Comparison of ENCODE assay signal across 8 mouse cellular contexts in the genomic region with DNA sequence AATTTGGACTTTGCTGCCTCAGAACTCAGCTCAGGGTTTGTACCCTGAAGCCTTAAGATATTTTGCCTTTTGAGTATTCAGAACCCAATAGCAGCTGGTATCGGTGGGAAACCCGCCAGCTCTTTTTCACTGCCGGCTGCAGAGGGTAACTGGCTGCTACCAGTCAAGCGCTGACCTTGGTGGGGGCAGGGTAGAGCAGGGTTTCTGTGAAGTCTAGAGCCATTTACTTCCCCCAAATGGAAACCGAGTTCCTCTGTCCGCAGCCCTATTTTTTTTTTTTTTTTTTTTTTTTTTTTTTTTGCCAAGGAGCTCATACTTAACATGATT. TPM values are rescaled to one million over a fixed set of nuclear protein-coding genes. Genes with fewer than 3 reads are reported as not detected.
DNase-seq lines count a peak whose midpoint lies in the region; ATAC-seq and TF ChIP-seq lines count a peak whose summit lies in the region.

No protein-coding gene starts in this region.

- no peaks in the 10 kb centered on the region for H3K27me3 ChIP-seq in CH12.LX (replicated peaks)
- no peaks in the 10 kb centered on the region for H3K27me3 ChIP-seq in forebrain, embryonic 14.5 days (replicated peaks; ENCODE audit: control insufficient read depth, insufficient read depth, low read length)

- peak; percentile 87 for DNase-seq in CH12.LX (ENCODE audit: extremely low read depth)
- DNase-seq in forebrain, embryonic 14.5 days (ENCODE audit: low spot score), result peak; percentile 83
- peak; percentile 49 for DNase-seq in heart, postnatal 25 days (ENCODE audit: low spot score)
- peak; percentile 49 to 51 for DNase-seq in layer of hippocampus, adult 2 months (ENCODE audit: low spot score in 2 of 2)
- peak; percentile 85 to 86 for DNase-seq in lung, adult 18-20 months
- DNase-seq in retina, embryonic 14.5 days (ENCODE audit: low spot score), result peak; percentile 41
- DNase-seq in urinary bladder, postnatal 36 days (ENCODE audit: low spot score in 2 of 2), result peak; percentile 46 to 71

- H3K9me3 ChIP-seq in CH12.LX (replicated peaks; ENCODE audit: low read length), result no peaks in the 10 kb centered on the region
- no peaks in the 10 kb centered on the region for H3K9me3 ChIP-seq in forebrain, embryonic 14.5 days (replicated peaks; ENCODE audit: control insufficient read depth, low read length)

- WGBS in forebrain, embryonic 14.5 days, result 1% methylated on average over 6 of the region's 6 CpGs

- peak overlapping the region; percentile 46 to 88 (median 50) for H3K4me3 ChIP-seq in CH12.LX (replicated peaks in 1 of 3; ENCODE audit: low read depth in 2 of 3, low read length in 2 of 3, poor library complexity in 1 of 3)
- peak overlapping the region; percentile 93 for H3K4me3 ChIP-seq in bone marrow macrophage, adult 2 months (ENCODE audit: insufficient read depth, low read length)
- peak overlapping the region; percentile 76 for H3K4me3 ChIP-seq in forebrain, embryonic 14.5 days (ENCODE audit: low read depth, low read length)
- H3K4me3 ChIP-seq in layer of hippocampus, adult 2 months, result peak overlapping the region; percentile 84

- H3K4me2 ChIP-seq in CH12.LX (ENCODE audit: insufficient read depth, low read depth, poor library complexity, severe bottlenecking), result peak overlapping the region; percentile 76
- H3K4me2 ChIP-seq in forebrain, embryonic 14.5 days (ENCODE audit: low read length), result peak overlapping the region; percentile 81

- TF ChIP-seq POLR2A in CH12.LX (IDR thresholded peaks at IDR 0.05; ENCODE audit: low read depth, low read length), result no peak
- no peak for TF ChIP-seq POLR2A in bone marrow macrophage, adult 2 months (IDR thresholded peaks at IDR 0.05; ENCODE audit: borderline replicate concordance, low read depth, low read length)

- no peak for ATAC-seq in forebrain, embryonic 14.5 days

- H3K4me1 ChIP-seq in CH12.LX (ENCODE audit: control insufficient read depth in 1 of 2, insufficient read depth in 2 of 2), result peaks cover 0 to 19% of the 10 kb centered on the region in 2 experiments; a peak in 3 of 4 replicates
- peaks cover 12% of the 10 kb centered on the region for H3K4me1 ChIP-seq in bone marrow macrophage, adult 2 months (ENCODE audit: control insufficient read depth, insufficient read depth, low read length)
- peaks cover 18% of the 10 kb centered on the region for H3K4me1 ChIP-seq in forebrain, embryonic 14.5 days (ENCODE audit: control insufficient read depth, insufficient read depth, low read length)

- 0 out of 2 replicates have a peak, but pooled peaks have one; percentile 47 for TF ChIP-seq EP300 in CH12.LX (IDR thresholded peaks at IDR 0.05; ENCODE audit: low read length)

- peaks cover 0 to 8% of the 10 kb centered on the region in 2 experiments for H3K36me3 ChIP-seq in CH12.LX (replicated peaks in 1 of 2; ENCODE audit: control insufficient read depth in 1 of 2, insufficient read depth in 1 of 2, low read length in 1 of 2)
- no peaks in the 10 kb centered on the region for H3K36me3 ChIP-seq in forebrain, embryonic 14.5 days (ENCODE audit: control insufficient read depth, insufficient read depth, low read length)

- TF ChIP-seq RAD21 in CH12.LX (IDR thresholded peaks at IDR 0.05; ENCODE audit: low read depth, low read length), result peak; percentile 23

- H3K27ac ChIP-seq in CH12.LX (ENCODE audit: insufficient read depth, low read depth), result no peak overlapping the region; the same call in 1 of the 2 replicates
- peak overlapping the region; percentile 96 for H3K27ac ChIP-seq in bone marrow macrophage, adult 2 months (ENCODE audit: insufficient read depth, low read depth, low read length)
- H3K27ac ChIP-seq in forebrain, embryonic 14.5 days (ENCODE audit: low read depth, low read length), result peak overlapping the region; percentile 98
- H3K27ac ChIP-seq in layer of hippocampus, adult 2 months, result peak overlapping the region; percentile 99

- intact Hi-C loops in heart, postnatal 25 days (cut with DNase I), result loop anchor here (2.0 to 10.0 kb wide), 8 partner anchors 27 to 817 kb away; no protein-coding TSS in a partner anchor

- no peak for TF ChIP-seq CTCF in CH12.LX (conservative IDR thresholded peaks at IDR 0.05 in 1 of 2, IDR thresholded peaks at IDR 0.05 in 1 of 2; ENCODE audit: low read depth in 2 of 2, low read length in 2 of 2)
- no peak for TF ChIP-seq CTCF in bone marrow macrophage, adult 2 months (IDR thresholded peaks at IDR 0.05; ENCODE audit: low read depth, low read length)
- no peak for TF ChIP-seq CTCF in layer of hippocampus, adult 2 months (conservative IDR thresholded peaks at IDR 0.05)

- dilution Hi-C loops in CH12.LX (cut with MboI; ENCODE audit: extremely low pct_ligation_motif_present, extremely low pct_unique_long_range_greater_than_20kb, low sequenced_read_pairs), result no loop called here

- peaks cover 18% of the 10 kb centered on the region for H3K79me2 ChIP-seq in CH12.LX (replicated peaks; ENCODE audit: control insufficient read depth, extremely low read depth, insufficient read depth, poor library complexity, severe bottlenecking)

- H3K9ac ChIP-seq in CH12.LX (ENCODE audit: insufficient read depth, low read depth), result peak overlapping the region; percentile 75
- H3K9ac ChIP-seq in forebrain, embryonic 14.5 days (ENCODE audit: low read length), result peak overlapping the region; percentile 76; the same call in 1 of the 2 replicates

- in situ Hi-C loops in CH12.LX (cut with MboI; ENCODE audit: low pct_ligation_motif_present, low pct_unique_long_range_greater_than_20kb, low sequenced_read_pairs), result loop anchor here (5.0 to 25.0 kb wide), 4 partner anchors 111 to 814 kb away; a partner anchor contains a TSS

TF ChIP-seq in CH12.LX, 34 proteins besides CTCF, POLR2A, EP300 and RAD21:
- no peak for TF ChIP-seq KAT2A (IDR thresholded peaks at IDR 0.05; ENCODE audit: insufficient replicate concordance, low read length)
- 0 out of 2 replicates have a peak, but pooled peaks have one; percentile 34 for TF ChIP-seq UBTF (IDR thresholded peaks at IDR 0.05; ENCODE audit: low read depth, low read length)
- TF ChIP-seq ELF1 (IDR thresholded peaks at IDR 0.05; ENCODE audit: low read depth, low read length), result 0 out of 2 replicates have a peak, but pooled peaks have one; percentile 32
- TF ChIP-seq BHLHE40 (IDR thresholded peaks at IDR 0.05; ENCODE audit: low read depth, low read length), result peak; percentile 46
- peak; percentile 48; the same call in 1 of the 2 replicates for TF ChIP-seq SIN3A (IDR thresholded peaks at IDR 0.05; ENCODE audit: low read length)
- TF ChIP-seq MEF2A (IDR thresholded peaks at IDR 0.05; ENCODE audit: borderline replicate concordance, low read depth, low read length), result 0 out of 2 replicates have a peak, but pooled peaks have one; percentile 40
- TF ChIP-seq HCFC1 (IDR thresholded peaks at IDR 0.05; ENCODE audit: low read depth, low read length), result peak; percentile 37; the same call in 1 of the 2 replicates
- TF ChIP-seq NELFE (IDR thresholded peaks at IDR 0.05; ENCODE audit: low read depth, low read length), result 0 out of 2 replicates have a peak, but pooled peaks have one; percentile 26
- peak; percentile 18; the same call in 1 of the 2 replicates for TF ChIP-seq SMC3 (IDR thresholded peaks at IDR 0.05; ENCODE audit: low read depth, low read length)
- no peak for TF ChIP-seq MXI1 (IDR thresholded peaks at IDR 0.05; ENCODE audit: low read depth, low read length)
- peak; percentile 73 for TF ChIP-seq ETS1 (conservative IDR thresholded peaks at IDR 0.05; ENCODE audit: low read depth, low read length)
- peak; percentile 97 for TF ChIP-seq ZNF384 (IDR thresholded peaks at IDR 0.05; ENCODE audit: low read depth, low read length)
- peak; percentile 79; the same call in 1 of the 2 replicates for TF ChIP-seq CHD2 (IDR thresholded peaks at IDR 0.05; ENCODE audit: low read length)
- TF ChIP-seq MAX (IDR thresholded peaks at IDR 0.05; ENCODE audit: low read length), result no peak
- peak; percentile 52; the same call in 1 of the 2 replicates for TF ChIP-seq TCF12 (IDR thresholded peaks at IDR 0.05; ENCODE audit: low read depth, low read length)
- TF ChIP-seq IRF4 (IDR thresholded peaks at IDR 0.05; ENCODE audit: low read depth, low read length), result peak; percentile 71; the same call in 1 of the 2 replicates

RNA-seq across cellular contexts. Expression of a gene that starts 1.7 kb away (rescaled TPM):
- total RNA-seq in CH12.LX (2012; rRNA removed), result 14.4 and 15.0 TPM in 2 replicates
- 6.1 and 7.2 TPM in 2 replicates for total RNA-seq in CH12.LX (2014; rRNA removed)
- polyA plus RNA-seq in CH12.LX (2012; ENCODE audit: insufficient read length, low read depth), result 10.4 and 11.1 TPM in 2 replicates
- 37.4 and 39.6 TPM in 2 replicates for polyA plus RNA-seq in bone marrow macrophage, adult 2 months (2012; ENCODE audit: insufficient read depth, insufficient read length, missing spikeins)
- polyA plus RNA-seq in forebrain, embryonic 14.5 days (2014; fragmentation: Nextera tagmentation; extraction: Ambion mirVana), result 36.0 and 36.4 TPM in 2 replicates
- total RNA-seq in heart, postnatal 25 days (2021), result 10 to 100 TPM; 41.1 to 58.1 TPM
- 100 to 1,000 TPM in 1 of 2 experiments, 10 to 100 TPM in 1; 98.7 to 101 TPM for total RNA-seq in layer of hippocampus, adult 2 months (2021)
